Mouse (Mus musculus): ENCODE results near the gene Slc41a3. TPM values are rescaled to one million over a fixed set of nuclear protein-coding genes. Genes with fewer than 3 reads are reported as not detected.
A peak's percentile ranks its signal among the peaks of the same experiment; 100 is the strongest.

Gene Slc41a3
- total and polyA plus RNA-seq, 3 experiments = 0.10 to 0.59 (median 0.15) TPM

DNA sequence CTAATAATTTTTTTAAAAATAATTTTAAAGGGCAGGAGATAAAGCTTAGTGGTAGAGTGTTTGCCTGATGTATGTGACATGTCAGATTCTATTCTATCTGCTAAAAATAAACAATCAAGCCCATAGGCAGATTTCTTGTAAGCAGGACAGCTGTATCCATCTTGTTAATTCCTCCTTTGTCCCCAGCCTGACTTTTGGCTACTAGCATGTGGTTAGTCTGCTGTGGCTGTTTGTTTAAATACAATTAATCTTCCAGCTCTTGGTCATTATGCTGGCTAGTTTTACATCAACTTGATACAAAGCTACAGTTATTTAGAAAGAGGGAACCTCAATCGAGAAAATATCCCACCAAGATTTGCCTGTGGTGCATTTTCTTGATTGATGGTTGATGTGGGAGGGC is 46.1 kb downstream of the Slc41a3 start:
- Histone ChIP-seq H3K27ac (ENCODE audit: insufficient read depth, low read depth) (no peak overlapping the region), H3K27me3 (replicated peaks) (peaks cover 9% of the 10 kb centered on the region), H3K9ac (ENCODE audit: insufficient read depth, low read depth) (no peak overlapping the region), H3K36me3 (replicated peaks in 1 of 2; ENCODE audit: control insufficient read depth in 1 of 2, insufficient read depth in 1 of 2, low read length in 1 of 2) (no peaks in the 10 kb centered on the region), H3K79me2 (replicated peaks; ENCODE audit: control insufficient read depth, extremely low read depth, insufficient read depth, poor library complexity, severe bottlenecking) (no peaks in the 10 kb centered on the region), H3K4me1 (ENCODE audit: control insufficient read depth in 1 of 2, insufficient read depth in 2 of 2) (no peaks in the 10 kb centered on the region), H3K4me2 (ENCODE audit: insufficient read depth, low read depth, poor library complexity, severe bottlenecking) (no peak overlapping the region), H3K4me3 (replicated peaks in 1 of 3; ENCODE audit: low read depth in 2 of 3, low read length in 2 of 3, poor library complexity in 1 of 3) (no peak overlapping the region), H3K9me3 (replicated peaks; ENCODE audit: low read length) (peaks cover 10% of the 10 kb centered on the region)
- no peak for TF ChIP-seq NRF1 (IDR thresholded peaks at IDR 0.05; ENCODE audit: low read depth, low read length)
- no peak for TF ChIP-seq ZMIZ1 (IDR thresholded peaks at IDR 0.05; ENCODE audit: low read depth, low read length)
- TF ChIP-seq CHD2 (IDR thresholded peaks at IDR 0.05; ENCODE audit: low read length) = no peak
- TF ChIP-seq KAT2A (IDR thresholded peaks at IDR 0.05; ENCODE audit: insufficient replicate concordance, low read length) = no peak
- TF ChIP-seq SIN3A (IDR thresholded peaks at IDR 0.05; ENCODE audit: low read length) = no peak
- no peak for TF ChIP-seq EP300 (IDR thresholded peaks at IDR 0.05; ENCODE audit: low read length)
- no peak for TF ChIP-seq TBP (conservative IDR thresholded peaks at IDR 0.05; ENCODE audit: low read depth, low read length)
- TF ChIP-seq CHD1 (IDR thresholded peaks at IDR 0.05; ENCODE audit: low read depth, low read length) = no peak
- TF ChIP-seq USF1 (IDR thresholded peaks at IDR 0.05; ENCODE audit: low read depth, low read length) = no peak
- in situ Hi-C loops (cut with MboI; ENCODE audit: low pct_ligation_motif_present, low pct_unique_long_range_greater_than_20kb, low sequenced_read_pairs) = loop anchor here (25.0 kb wide), 1 partner anchor 162 kb away; no protein-coding TSS in a partner anchor
- dilution Hi-C loops (cut with MboI; ENCODE audit: extremely low pct_ligation_motif_present, extremely low pct_unique_long_range_greater_than_20kb, low sequenced_read_pairs) = no loop called here
- no peak for DNase-seq (ENCODE audit: extremely low read depth)

DNA sequence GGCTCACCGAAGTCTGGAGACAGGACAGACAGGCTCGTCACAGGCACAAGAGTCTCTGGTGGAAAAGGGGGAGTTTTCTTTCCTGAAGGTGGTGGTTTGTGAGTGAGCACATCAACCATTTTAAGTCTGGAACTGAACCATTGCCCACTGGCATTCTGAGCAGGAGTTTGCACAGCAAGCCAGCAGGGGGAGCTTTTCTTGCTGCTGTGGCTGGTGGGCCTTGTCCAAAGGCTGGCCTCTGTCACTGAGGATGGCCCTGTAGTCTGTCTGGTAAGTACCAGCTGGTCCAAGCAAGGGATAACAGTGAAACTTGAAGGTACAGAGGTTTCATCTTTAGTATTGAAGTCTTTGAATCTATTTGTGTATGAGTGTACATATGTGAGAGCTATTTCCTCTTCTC is 49.2 kb downstream of the Slc41a3 start:
- H3K27ac ChIP-seq (ENCODE audit: insufficient read depth, low read depth) = no peak overlapping the region
- in situ Hi-C loops (cut with MboI; ENCODE audit: low pct_ligation_motif_present, low pct_unique_long_range_greater_than_20kb, low sequenced_read_pairs) = loop anchor here (25.0 kb wide), 1 partner anchor 159 kb away; no protein-coding TSS in a partner anchor
- no peaks in the 10 kb centered on the region for H3K4me1 ChIP-seq (ENCODE audit: control insufficient read depth in 1 of 2, insufficient read depth in 2 of 2)
- TF ChIP-seq EP300 (IDR thresholded peaks at IDR 0.05; ENCODE audit: low read length) (no peak), ZC3H11A (IDR thresholded peaks at IDR 0.05; ENCODE audit: low read depth, low read length) (peak; percentile 3; the same call in 1 of the 2 replicates), CTCF (conservative IDR thresholded peaks at IDR 0.05 in 1 of 2, IDR thresholded peaks at IDR 0.05 in 1 of 2; ENCODE audit: low read depth in 2 of 2, low read length in 2 of 2) (peak; percentile 46 to 78), UBTF (IDR thresholded peaks at IDR 0.05; ENCODE audit: low read depth, low read length) (no peak), NELFE (IDR thresholded peaks at IDR 0.05; ENCODE audit: low read depth, low read length) (no peak), SMC3 (IDR thresholded peaks at IDR 0.05; ENCODE audit: low read depth, low read length) (peak; percentile 80), ZNF384 (IDR thresholded peaks at IDR 0.05; ENCODE audit: low read depth, low read length) (no peak), RAD21 (IDR thresholded peaks at IDR 0.05; ENCODE audit: low read depth, low read length) (peak; percentile 46), RCOR1 (conservative IDR thresholded peaks at IDR 0.05; ENCODE audit: low read depth, low read length) (no peak), MAX (IDR thresholded peaks at IDR 0.05; ENCODE audit: low read length) (no peak), MYC (IDR thresholded peaks at IDR 0.05; ENCODE audit: low read depth, low read length) (no peak), SIN3A (IDR thresholded peaks at IDR 0.05; ENCODE audit: low read length) (no peak), CHD2 (IDR thresholded peaks at IDR 0.05; ENCODE audit: low read length) (no peak), POLR2A (IDR thresholded peaks at IDR 0.05; ENCODE audit: low read depth, low read length) (no peak)
- H3K9ac ChIP-seq (ENCODE audit: insufficient read depth, low read depth) = no peak overlapping the region
- peak; percentile 30 for DNase-seq (ENCODE audit: extremely low read depth)
- no peaks in the 10 kb centered on the region for H3K79me2 ChIP-seq (replicated peaks; ENCODE audit: control insufficient read depth, extremely low read depth, insufficient read depth, poor library complexity, severe bottlenecking)
- no peaks in the 10 kb centered on the region for H3K36me3 ChIP-seq (replicated peaks in 1 of 2; ENCODE audit: control insufficient read depth in 1 of 2, insufficient read depth in 1 of 2, low read length in 1 of 2)
- dilution Hi-C loops (cut with MboI; ENCODE audit: extremely low pct_ligation_motif_present, extremely low pct_unique_long_range_greater_than_20kb, low sequenced_read_pairs) = no loop called here
- H3K27me3 ChIP-seq (replicated peaks) = peaks cover 2% of the 10 kb centered on the region
- H3K4me3 ChIP-seq (replicated peaks in 1 of 3; ENCODE audit: low read depth in 2 of 3, low read length in 2 of 3, poor library complexity in 1 of 3) = no peak overlapping the region
- H3K4me2 ChIP-seq (ENCODE audit: insufficient read depth, low read depth, poor library complexity, severe bottlenecking) = no peak overlapping the region
- H3K9me3 ChIP-seq (replicated peaks; ENCODE audit: low read length) = peaks cover 4% of the 10 kb centered on the region

Data from CH12.LX (cell line).